Mouse (Mus musculus) limb, embryonic 13.5 days (tissue): ENCODE results near the gene Syvn1. TPM values are rescaled to one million over a fixed set of nuclear protein-coding genes. Genes with fewer than 3 reads are reported as not detected.
A peak's percentile ranks its signal among the peaks of the same experiment; 100 is the strongest.
"Not testable (repeated sequence)": the region's sequence is repeated elsewhere in the genome, so short reads cannot be mapped to it uniquely, and the experiment has no call there.

Experiments
- ATAC-seq: fragments of 200-750 bp; cut with Nextera tagmentation; 2 replicates; pipeline ENCODE4 v1.8.0; 2017; ENCODE audit warnings: low read depth, moderate number of reproducible peaks, moderate TSS enrichment; ENCODE audit not compliant: low FRiP score
- H3K27ac ChIP-seq: fragments of 300-500 bp; sonication (generic); 2 replicates; pipeline ENCODE4 v1.5.1; 2015; ENCODE audit warnings: inconsistent platforms, mild to moderate bottlenecking, moderate library complexity
- H3K27me3 ChIP-seq: fragments of 300-500 bp; sonication (generic); 2 replicates; pipeline ENCODE4 v1.6.1; 2015; ENCODE audit warnings: mild to moderate bottlenecking, inconsistent platforms
- H3K36me3 ChIP-seq: fragments of 300-500 bp; sonication (generic); 2 replicates; pipeline ENCODE4 v1.6.1; 2015; ENCODE audit warnings: inconsistent platforms, mild to moderate bottlenecking, moderate library complexity
- H3K4me1 ChIP-seq: fragments of 300-500 bp; sonication (generic); 2 replicates; pipeline ENCODE4 v1.6.1; 2015; ENCODE audit warnings: inconsistent platforms
- H3K4me2 ChIP-seq: fragments of 300-500 bp; sonication (generic); replicated peaks from 2 replicates; pipeline ENCODE4 v1.6.1; 2015; ENCODE audit warnings: inconsistent platforms, mild to moderate bottlenecking, moderate library complexity
- H3K4me3 ChIP-seq: fragments of 300-500 bp; sonication (generic); 2 replicates; pipeline ENCODE4 v1.5.1; 2015; ENCODE audit warnings: moderate library complexity, mild to moderate bottlenecking, inconsistent platforms
- H3K9ac ChIP-seq: fragments of 300-500 bp; sonication (generic); 2 replicates; pipeline ENCODE4 v1.6.1; 2015; ENCODE audit warnings: mild to moderate bottlenecking, inconsistent platforms
- H3K9me3 ChIP-seq: fragments of 300-500 bp; sonication (generic); 2 replicates; pipeline ENCODE4 v1.6.1; 2016; ENCODE audit warnings: inconsistent platforms
- WGBS: fragments of 180-500 bp; shearing (Covaris S2); methylation state at CpG from one replicate; pipeline ENCODE4 v1.1.7; 2015; 5-methylcytosine and 5-hydroxymethylcytosine counted together
- polyA plus RNA-seq: library from polyadenylated mRNA; unstranded; fragments of >200 nt; fragmentation: Nextera tagmentation; extraction: Ambion mirVana; gene quantifications from 2 replicates; pipeline ENCODE4 v1.2.1, GENCODE M21; 2015

The Syvn1 gene
- polyA plus RNA-seq, 1 experiment from 2014 or later = 34.0 TPM

DNA sequence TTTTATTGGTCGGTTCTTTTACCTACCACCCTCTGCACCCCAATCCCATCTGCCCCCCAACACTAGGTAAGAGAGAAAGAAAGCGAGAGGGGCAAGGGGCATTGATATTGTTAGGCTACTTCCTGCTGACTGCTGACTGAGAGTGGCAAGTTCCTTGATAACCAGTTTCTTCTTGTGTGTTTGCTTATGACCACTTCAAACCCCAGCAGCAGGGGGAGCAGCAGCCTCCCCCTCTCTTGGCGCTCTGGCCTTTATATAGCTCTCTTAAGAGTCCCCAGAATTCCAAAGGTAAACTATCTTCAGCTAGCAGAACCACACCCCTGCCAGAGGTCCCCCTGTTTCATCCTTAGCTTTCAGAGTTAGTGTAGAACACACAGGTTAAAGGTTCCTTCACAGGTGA is 26.1 kb upstream of the Syvn1 start:
- Histone ChIP-seq H3K9ac (peak overlapping the region; percentile 31; the same call in 1 of the 2 replicates), H3K4me3 (no peak overlapping the region), H3K27ac (no peak overlapping the region), H3K27me3 (peaks cover 23% of the 10 kb centered on the region), H3K4me1 (peaks cover 9% of the 10 kb centered on the region), H3K36me3 (no peaks in the 10 kb centered on the region), H3K9me3 (no peaks in the 10 kb centered on the region), H3K4me2 (no peak overlapping the region)
- ATAC-seq = no peak
- 55% methylated on average over 3 of the region's 3 CpGs for WGBS

DNA sequence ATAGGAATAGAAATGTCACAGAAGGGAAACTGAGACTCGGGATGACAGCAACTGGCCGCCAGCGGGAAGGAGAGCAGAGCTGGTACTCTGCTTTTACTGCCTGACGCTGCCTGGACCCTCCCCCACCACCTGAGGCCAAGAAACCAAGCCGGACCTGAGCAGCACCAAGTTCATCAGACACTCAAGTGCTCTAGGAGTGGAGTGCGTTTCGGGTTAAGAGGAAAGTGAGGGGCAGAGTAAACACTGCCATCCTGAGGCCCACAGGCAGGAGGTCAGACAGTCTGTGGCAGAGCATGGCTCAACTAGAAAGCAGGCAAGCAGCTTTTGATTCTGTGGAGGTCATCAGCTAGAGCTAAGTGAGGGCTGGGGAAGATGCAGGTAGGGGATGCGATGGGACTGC is 23.3 kb upstream of the Syvn1 start:
- Histone ChIP-seq H3K9ac (no peak overlapping the region), H3K4me2 (no peak overlapping the region), H3K36me3 (no peaks in the 10 kb centered on the region), H3K4me3 (no peak overlapping the region), H3K4me1 (no peaks in the 10 kb centered on the region), H3K27ac (no peak overlapping the region), H3K27me3 (no peaks in the 10 kb centered on the region), H3K9me3 (no peaks in the 10 kb centered on the region)
- 57% methylated on average over 8 of the region's 8 CpGs for WGBS
- ATAC-seq = no peak

DNA sequence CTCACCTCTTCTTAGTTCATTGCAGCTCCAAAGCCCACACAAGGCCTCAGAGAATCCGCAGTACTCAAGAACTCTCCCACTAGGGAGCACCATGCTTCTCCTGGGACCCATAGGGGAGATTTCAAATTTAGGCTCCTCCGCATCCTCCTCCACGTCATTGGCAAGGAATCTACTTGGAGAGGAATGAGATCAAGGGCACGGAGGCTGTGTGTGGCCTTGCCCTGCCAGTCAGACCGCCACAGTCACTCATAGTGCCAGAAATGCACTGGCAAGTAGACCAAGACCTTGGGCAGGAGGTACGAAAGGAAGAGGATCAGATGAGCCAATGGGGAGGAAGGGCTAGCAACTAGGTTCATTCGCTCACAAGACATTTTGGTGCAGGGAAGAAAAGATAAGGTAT is 22.4 kb upstream of the Syvn1 start:
- no peaks in the 10 kb centered on the region for H3K36me3 ChIP-seq
- H3K9ac ChIP-seq = no peak overlapping the region
- no peaks in the 10 kb centered on the region for H3K4me1 ChIP-seq
- H3K4me3 ChIP-seq = no peak overlapping the region
- H3K4me2 ChIP-seq = no peak overlapping the region
- H3K27ac ChIP-seq = no peak overlapping the region
- no peaks in the 10 kb centered on the region for H3K9me3 ChIP-seq
- 86% methylated on average over 7 of the region's 7 CpGs for WGBS
- H3K27me3 ChIP-seq = no peaks in the 10 kb centered on the region
- no peak for ATAC-seq

DNA sequence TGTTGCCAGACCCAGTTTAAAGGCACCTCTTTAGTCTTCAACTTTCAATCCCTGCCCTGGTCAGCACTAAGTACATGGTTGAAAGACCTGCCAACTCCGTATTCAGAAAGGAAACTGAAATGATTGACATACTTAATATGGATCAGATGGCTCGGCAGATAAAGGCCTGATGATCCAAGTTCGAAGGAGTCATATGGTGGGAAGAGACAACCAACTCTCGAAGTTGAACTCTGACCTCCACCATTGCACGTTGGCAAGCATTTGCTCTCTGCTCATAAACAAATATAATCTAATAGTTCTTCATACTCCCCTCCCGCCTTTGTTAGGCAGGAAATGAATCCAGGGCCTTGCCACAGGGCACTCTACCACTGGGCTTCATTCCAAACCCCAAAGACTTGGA is 17.4 kb upstream of the Syvn1 start:
- Histone ChIP-seq H3K9me3 (no peaks in the 10 kb centered on the region), H3K4me1 (no peaks in the 10 kb centered on the region), H3K4me2 (no peak overlapping the region), H3K9ac (no peak overlapping the region), H3K4me3 (no peak overlapping the region), H3K27me3 (no peaks in the 10 kb centered on the region), H3K27ac (no peak overlapping the region), H3K36me3 (no peaks in the 10 kb centered on the region)
- WGBS = 82% methylated on average over 6 of the region's 6 CpGs
- no peak for ATAC-seq

DNA sequence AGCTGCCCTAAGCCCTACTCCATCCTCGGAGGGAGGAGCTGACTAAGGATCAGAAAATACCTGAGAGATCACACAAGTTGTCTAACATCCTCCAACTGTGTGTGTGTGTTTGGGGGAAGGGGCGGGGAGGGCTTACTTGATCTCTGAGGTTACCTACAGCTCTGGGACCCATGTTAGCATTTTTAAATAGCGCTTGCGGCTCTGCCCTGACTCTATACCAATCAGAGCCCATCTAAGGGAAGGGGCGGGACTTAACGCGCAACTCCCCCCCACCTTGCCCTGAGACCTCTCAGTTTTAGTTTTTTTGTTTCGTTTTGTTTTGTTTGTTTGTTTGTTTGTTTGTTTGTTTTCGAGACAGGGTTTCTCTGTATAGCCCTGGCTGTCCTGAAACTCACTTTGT is 16.9 kb upstream of the Syvn1 start:
- H3K4me1 ChIP-seq = no peaks in the 10 kb centered on the region
- no peak overlapping the region for H3K4me2 ChIP-seq
- WGBS = 79% methylated on average over 9 of the region's 9 CpGs
- no peaks in the 10 kb centered on the region for H3K36me3 ChIP-seq
- no peak overlapping the region for H3K27ac ChIP-seq
- no peaks in the 10 kb centered on the region for H3K9me3 ChIP-seq
- H3K9ac ChIP-seq = no peak overlapping the region
- no peaks in the 10 kb centered on the region for H3K27me3 ChIP-seq
- ATAC-seq = no peak
- H3K4me3 ChIP-seq = no peak overlapping the region

DNA sequence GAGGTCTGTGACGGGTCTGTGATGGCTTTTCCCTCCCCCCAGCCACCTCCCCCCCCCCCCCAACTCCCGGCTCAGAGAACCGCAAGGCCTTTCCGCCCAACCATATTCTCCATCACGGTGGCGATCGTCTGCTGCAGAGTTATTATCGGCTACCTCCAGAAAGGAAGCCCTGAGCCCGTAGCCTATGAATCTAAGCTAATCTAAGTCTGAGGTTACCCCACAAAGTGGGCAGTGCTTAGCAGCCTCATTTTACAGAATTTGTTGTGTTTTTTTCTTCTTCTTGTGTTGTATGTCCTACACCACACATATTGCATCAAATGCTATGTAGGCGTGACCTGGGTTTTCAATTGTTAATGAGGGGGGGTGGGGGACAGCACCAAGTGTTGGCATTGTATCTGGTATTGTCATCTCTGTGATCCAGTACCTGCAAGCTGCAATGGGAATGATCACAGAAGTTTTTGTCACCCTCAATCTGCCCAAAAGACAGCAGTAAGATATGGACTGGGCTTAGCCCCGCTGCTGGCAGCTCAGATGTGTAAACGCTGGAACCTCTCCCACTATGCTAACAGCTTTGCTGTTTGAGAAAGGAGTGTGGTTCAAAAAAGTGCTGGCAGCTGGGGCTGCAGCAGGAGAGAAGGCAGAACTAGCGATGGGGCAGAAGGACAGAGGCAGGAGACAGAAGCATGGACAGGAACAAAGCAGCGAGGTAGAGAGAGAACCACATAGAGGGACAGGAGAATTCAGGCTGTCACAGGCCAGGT is 15.7 kb upstream of the Syvn1 start:
- Histone ChIP-seq H3K4me3 (no peak overlapping the region), H3K4me1 (no peaks in the 10 kb centered on the region), H3K27ac (no peak overlapping the region), H3K9ac (no peak overlapping the region), H3K4me2 (no peak overlapping the region), H3K27me3 (no peaks in the 10 kb centered on the region), H3K9me3 (no peaks in the 10 kb centered on the region), H3K36me3 (no peaks in the 10 kb centered on the region)
- no peak for ATAC-seq
- WGBS = 70% methylated on average over 14 of the region's 14 CpGs

DNA sequence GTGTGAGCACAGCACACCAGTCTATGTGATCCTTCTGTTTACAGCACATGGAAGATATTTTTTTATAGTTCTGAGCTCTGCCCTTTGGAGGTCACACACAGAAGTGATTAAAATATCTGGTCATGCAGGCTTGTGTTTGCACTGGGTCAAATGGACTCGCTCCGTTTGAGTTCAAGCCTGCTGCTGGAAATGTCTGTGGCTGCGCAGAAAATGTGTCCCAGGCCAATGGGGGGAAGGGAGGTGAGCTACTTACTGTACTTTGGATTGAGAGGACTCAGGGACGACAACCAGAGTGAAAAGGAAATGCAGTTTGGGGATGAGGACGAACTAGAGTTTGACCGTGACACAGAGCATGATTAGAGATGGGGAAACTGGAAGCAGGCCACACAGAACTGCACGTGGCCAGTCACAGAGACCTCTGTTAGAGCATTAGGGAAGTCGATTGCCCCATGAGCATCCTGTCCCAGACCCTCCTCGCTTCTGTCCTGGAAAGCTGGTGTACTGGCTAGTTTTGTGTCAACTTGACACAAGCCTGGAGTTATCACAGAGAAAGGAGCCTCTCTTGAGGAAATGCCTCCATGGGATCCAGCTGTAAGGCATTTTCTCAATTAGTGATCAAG is 10.3 kb upstream of the Syvn1 start:
- Histone ChIP-seq H3K4me2 (no peak overlapping the region), H3K4me3 (no peak overlapping the region), H3K4me1 (no peaks in the 10 kb centered on the region), H3K27me3 (no peaks in the 10 kb centered on the region), H3K9me3 (no peaks in the 10 kb centered on the region), H3K36me3 (no peaks in the 10 kb centered on the region), H3K27ac (no peak overlapping the region), H3K9ac (no peak overlapping the region)
- no peak for ATAC-seq
- WGBS = 76% methylated on average over 9 of the region's 9 CpGs

DNA sequence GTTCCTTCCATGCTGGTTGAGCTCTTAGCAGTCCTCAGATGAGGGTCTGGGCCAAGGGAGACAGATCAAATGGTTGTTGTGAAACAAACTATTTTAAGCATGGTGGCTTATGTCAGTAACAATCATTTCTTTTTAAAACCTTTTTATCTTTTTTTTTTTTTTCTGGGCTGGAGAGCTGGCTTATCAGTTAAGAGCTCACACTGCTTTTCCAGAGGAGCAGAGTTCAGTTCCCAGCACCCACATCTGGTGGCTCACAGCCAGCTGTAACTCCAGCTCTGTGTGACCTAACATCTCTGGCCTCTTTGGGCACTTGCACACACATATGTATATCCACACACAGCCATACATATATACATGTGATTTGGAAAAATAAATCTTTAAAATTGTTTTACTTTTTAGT is 8.7 kb upstream of the Syvn1 start:
- Histone ChIP-seq H3K36me3 (no peaks in the 10 kb centered on the region), H3K4me3 (no peak overlapping the region), H3K4me1 (no peaks in the 10 kb centered on the region), H3K27me3 (no peaks in the 10 kb centered on the region), H3K4me2 (no peak overlapping the region), H3K9me3 (no peaks in the 10 kb centered on the region), H3K9ac (no peak overlapping the region), H3K27ac (no peak overlapping the region)
- no peak for ATAC-seq

DNA sequence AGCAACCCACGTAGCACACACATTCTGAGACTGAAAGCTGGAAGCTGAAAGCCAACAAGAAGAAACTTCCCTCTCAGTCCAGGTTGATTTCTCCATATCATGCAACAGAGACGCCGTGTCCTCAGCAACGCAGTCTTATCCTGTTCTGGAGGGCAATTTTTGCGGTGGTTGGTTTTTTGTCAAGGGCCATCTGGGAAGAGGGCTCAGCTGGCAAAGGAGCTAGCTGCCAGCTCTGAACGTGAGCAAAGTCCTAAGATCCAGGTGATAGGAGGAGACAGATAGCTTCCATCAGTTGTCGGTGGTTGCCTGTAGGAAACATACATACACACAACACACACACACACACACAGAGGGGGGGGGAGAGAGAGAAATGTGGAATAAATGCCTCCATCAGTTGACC is 8.1 kb upstream of the Syvn1 start:
- Histone ChIP-seq H3K27me3 (no peaks in the 10 kb centered on the region), H3K9me3 (no peaks in the 10 kb centered on the region), H3K27ac (no peak overlapping the region), H3K4me3 (no peak overlapping the region), H3K9ac (no peak overlapping the region), H3K4me1 (no peaks in the 10 kb centered on the region), H3K36me3 (no peaks in the 10 kb centered on the region), H3K4me2 (no peak overlapping the region)
- no peak for ATAC-seq
- WGBS = 84% methylated on average over 7 of the region's 7 CpGs

DNA sequence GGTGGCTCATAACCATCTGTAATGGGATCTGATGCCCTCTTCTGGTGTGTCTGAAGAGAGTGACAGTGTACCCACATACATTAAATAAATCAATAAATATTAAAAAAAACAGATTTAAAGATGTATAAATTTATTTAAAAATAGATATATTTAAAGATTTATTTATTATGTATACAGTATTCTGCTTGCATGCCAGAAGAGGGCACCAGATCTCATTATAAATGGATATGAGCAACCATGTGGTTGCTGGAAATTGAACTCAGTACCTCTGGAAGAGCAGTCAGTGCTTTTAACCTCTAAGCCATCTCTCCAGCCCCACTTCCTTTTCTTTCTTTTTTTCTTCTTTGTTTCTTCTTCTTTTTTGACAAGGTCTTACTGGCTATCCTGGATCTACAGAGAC is 6.4 kb upstream of the Syvn1 start:
- H3K9me3 ChIP-seq = no peaks in the 10 kb centered on the region
- no peak overlapping the region for H3K27ac ChIP-seq
- no peak for ATAC-seq
- peaks cover under 1% of the 10 kb centered on the region for H3K4me1 ChIP-seq
- H3K4me3 ChIP-seq = no peak overlapping the region
- H3K9ac ChIP-seq = no peak overlapping the region
- no peaks in the 10 kb centered on the region for H3K27me3 ChIP-seq
- H3K36me3 ChIP-seq = no peaks in the 10 kb centered on the region
- H3K4me2 ChIP-seq = no peak overlapping the region

DNA sequence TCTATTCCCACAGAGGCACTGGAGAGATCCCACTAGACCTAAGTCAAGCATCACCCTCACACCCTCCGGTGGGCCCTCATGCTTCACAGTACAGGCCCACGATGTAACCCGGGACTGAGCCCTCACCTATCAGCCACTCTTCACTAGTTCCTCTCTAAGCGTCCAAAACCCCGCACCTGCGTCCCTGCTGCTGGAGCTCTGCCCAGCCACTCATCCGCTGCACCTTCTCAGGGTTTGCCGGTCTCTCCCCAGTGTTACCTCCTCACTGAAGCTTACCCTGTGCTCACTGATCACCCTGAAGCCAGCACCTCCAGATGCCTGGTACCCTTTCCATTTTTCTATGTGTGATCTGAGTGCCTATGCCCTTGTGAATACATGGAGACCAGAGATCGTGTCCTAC is 4.1 kb upstream of the Syvn1 start:
- no peak overlapping the region for H3K4me3 ChIP-seq
- no peak for ATAC-seq
- no peaks in the 10 kb centered on the region for H3K27me3 ChIP-seq
- 90% methylated on average over 9 of the region's 9 CpGs for WGBS
- no peaks in the 10 kb centered on the region for H3K36me3 ChIP-seq
- no peak overlapping the region for H3K9ac ChIP-seq
- H3K4me1 ChIP-seq = peaks cover 10% of the 10 kb centered on the region
- H3K9me3 ChIP-seq = no peaks in the 10 kb centered on the region
- no peak overlapping the region for H3K27ac ChIP-seq
- no peak overlapping the region for H3K4me2 ChIP-seq

DNA sequence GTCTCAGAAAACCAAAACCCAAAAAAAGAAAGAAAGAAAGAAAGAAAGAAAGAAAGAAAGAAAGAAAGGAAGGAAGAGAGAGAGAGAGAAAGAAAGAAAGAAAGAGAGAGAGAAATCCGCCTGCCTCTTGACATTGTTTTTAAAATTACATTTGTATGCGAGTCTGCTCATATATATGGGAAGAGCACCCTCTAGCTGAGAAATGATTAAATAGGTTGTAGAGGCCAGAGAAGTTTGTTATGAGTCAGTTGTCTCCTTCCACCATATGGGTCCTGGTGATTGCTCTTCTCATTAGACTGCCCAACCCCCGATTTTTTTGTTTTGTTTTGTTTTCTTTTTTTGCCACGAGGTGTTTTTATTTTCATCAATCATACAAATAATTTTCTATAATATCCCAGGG is 2.3 kb upstream of the Syvn1 start:
- H3K27ac ChIP-seq = not testable (repeated sequence)

More for the DNA sequence above, 2.3 kb upstream of the Syvn1 start:
- not testable (repeated sequence) for ATAC-seq, H3K4me2 ChIP-seq, H3K27me3 ChIP-seq, H3K9ac ChIP-seq, H3K4me3 ChIP-seq, H3K9me3 ChIP-seq
- WGBS = 63% methylated on average over 4 of the region's 4 CpGs
- Histone ChIP-seq H3K36me3 (peaks cover 12% of the 10 kb centered on the region), H3K4me1 (peaks cover 23% of the 10 kb centered on the region)
